Mouse (Mus musculus): Measurements from ENCODE around the gene Gm28305. TPM values are rescaled to one million over a fixed set of nuclear protein-coding genes. Genes with fewer than 3 reads are reported as not detected.

Gm28305 gene
- polyA plus RNA-seq, 1 experiment from 2014 or later: not detected

DNA sequence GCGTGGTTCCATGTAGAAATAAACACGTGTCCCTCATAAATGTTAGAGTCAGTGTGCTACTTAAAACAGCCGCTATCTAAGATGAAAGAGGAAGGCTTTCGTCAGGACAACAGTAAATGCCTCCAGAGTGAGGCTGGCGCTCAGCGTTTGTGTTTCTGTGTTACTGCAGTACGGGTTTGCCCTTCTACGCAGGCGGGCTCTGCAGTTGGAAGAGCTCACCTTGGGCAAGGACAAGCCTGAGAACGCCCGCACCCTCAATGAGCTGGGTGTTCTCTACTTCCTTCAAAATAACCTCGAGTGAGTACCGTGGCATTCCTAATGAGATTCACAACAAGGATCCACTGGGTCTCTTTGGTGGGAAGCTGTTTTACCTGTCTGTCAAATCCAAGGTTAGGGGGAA is 2.2 kb upstream of the Gm28305 start:
- ATAC-seq (ENCODE audit: low FRiP score): no peak
- WGBS: 92% methylated on average over 13 of the region's 13 CpGs

DNA sequence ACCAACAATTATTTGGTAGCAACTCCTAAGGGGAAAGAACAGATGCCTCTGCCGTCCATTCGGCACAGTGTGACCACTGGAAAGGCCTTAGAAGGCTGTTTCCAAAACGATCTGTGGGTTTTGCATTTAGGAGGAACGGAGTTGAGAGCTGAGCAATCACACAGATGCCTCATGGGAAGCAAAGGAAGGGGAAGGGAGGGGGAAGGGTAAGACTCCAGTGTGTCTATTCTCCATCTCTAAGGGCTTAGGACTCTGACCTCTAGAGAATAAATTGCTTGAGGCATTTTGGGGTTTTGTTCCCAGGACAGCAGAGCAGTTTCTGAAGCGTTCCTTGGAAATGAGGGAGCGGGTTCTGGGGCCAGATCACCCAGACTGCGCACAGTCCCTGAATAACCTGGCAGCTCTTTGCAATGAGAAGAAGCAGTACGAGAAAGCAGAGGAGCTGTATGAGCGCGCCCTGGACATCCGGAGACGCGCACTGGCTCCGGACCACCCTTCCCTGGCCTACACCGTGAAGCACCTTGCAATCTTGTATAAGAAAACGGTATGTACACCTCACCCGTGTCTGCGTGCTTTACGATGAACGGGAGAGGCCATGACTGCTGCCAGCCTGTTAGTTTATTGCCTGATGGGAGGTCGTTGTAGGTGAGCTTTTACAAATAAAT is 1.3 kb upstream of the Gm28305 start:
- Histone ChIP-seq H3K4me2 (replicated peaks) (no peak overlapping the region), H3K9ac (no peak overlapping the region), H3K9me3 (replicated peaks) (no peaks in the 10 kb centered on the region), H3K4me1 (no peaks in the 10 kb centered on the region), H3K27ac (no peak overlapping the region), H3K27me3 (no peaks in the 10 kb centered on the region), H3K36me3 (peaks cover 20% of the 10 kb centered on the region), H3K4me3 (no peak overlapping the region)
- no peak for ATAC-seq (ENCODE audit: low FRiP score)
- 91% methylated on average over 21 of the region's 21 CpGs for WGBS

More for the DNA sequence above, 2.2 kb upstream of the Gm28305 start:
- Histone ChIP-seq H3K4me2 (replicated peaks) (no peak overlapping the region), H3K9ac (no peak overlapping the region), H3K4me3 (no peak overlapping the region), H3K27ac (no peak overlapping the region), H3K4me1 (no peaks in the 10 kb centered on the region), H3K36me3 (peaks cover 20% of the 10 kb centered on the region), H3K9me3 (replicated peaks) (no peaks in the 10 kb centered on the region), H3K27me3 (no peaks in the 10 kb centered on the region)

DNA sequence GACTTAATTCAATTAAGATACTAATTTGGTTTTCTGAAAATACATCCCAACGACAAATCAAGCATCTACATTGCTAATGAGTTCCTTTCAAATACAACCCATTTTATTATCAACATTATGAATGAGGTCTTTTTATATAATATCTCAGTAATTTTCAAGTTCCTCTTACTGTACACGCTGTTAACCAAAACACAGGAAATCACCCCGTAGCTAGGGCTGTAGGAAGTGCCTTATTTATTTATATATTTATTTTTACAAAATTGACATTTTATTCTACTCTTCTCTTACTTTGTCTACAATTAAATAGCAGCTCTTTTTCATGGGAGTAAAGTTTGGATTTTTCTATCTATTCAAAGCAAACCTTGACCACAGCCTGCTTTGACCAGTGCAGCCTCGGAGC is 720 bp upstream of the Gm28305 start:
- Histone ChIP-seq H3K9ac (no peak overlapping the region), H3K9me3 (replicated peaks) (no peaks in the 10 kb centered on the region), H3K4me3 (no peak overlapping the region), H3K4me1 (no peaks in the 10 kb centered on the region), H3K36me3 (peaks cover 20% of the 10 kb centered on the region), H3K27ac (no peak overlapping the region), H3K27me3 (no peaks in the 10 kb centered on the region), H3K4me2 (replicated peaks) (no peak overlapping the region)
- 89% methylated on average over 4 of the region's 4 CpGs for WGBS
- no peak for ATAC-seq (ENCODE audit: low FRiP score)

DNA sequence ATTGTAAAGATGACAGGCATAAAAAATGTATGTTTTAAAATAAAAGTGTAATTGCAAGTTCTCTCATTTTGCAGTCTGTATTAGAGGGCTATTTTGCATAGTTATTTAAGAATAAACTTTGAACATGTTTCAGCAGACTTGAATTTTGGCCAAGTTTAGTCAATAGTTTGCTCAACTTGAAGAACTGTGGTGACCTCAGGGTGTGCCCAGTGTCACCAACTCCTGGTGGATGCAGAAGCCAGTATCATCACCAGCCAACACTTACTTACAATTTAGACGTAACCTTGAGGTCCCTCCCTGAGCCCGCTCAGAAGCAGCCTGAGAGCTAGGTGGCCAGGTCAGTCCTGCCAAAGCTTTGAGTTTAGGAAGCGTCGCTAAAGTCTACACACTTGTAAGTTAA is 3.2 kb downstream of the Gm28305 start:
- H3K9ac ChIP-seq: no peak overlapping the region
- no peak overlapping the region for H3K4me3 ChIP-seq
- peaks cover 43% of the 10 kb centered on the region for H3K36me3 ChIP-seq
- no peaks in the 10 kb centered on the region for H3K27me3 ChIP-seq
- H3K27ac ChIP-seq: no peak overlapping the region
- no peaks in the 10 kb centered on the region for H3K9me3 ChIP-seq (replicated peaks)
- ATAC-seq (ENCODE audit: low FRiP score): no peak
- no peak overlapping the region for H3K4me2 ChIP-seq (replicated peaks)
- WGBS: 90% methylated on average over 4 of the region's 4 CpGs
- no peaks in the 10 kb centered on the region for H3K4me1 ChIP-seq

DNA sequence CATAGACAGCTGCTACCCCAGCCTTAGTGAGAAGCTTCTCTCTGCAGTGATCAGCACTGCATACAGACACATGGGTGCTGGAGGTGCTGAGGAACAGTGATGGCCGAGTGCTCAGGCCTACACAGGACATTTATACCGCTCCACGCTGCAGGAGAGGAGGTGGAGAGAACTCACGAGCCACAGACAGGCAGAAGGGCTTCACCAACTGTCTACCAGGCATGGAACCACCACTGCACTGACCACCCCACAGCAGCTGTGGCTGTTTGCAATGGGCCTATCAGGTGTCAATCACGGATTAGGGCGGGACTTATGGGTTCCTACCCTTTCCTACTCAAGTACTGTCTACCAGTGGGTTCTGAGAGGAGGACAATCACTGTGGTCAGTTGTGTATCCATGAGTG is 10.6 kb downstream of the Gm28305 start:
- ATAC-seq (ENCODE audit: low FRiP score): no peak
- peaks cover 92% of the 10 kb centered on the region for H3K36me3 ChIP-seq
- WGBS: 88% methylated on average over 6 of the region's 6 CpGs

DNA sequence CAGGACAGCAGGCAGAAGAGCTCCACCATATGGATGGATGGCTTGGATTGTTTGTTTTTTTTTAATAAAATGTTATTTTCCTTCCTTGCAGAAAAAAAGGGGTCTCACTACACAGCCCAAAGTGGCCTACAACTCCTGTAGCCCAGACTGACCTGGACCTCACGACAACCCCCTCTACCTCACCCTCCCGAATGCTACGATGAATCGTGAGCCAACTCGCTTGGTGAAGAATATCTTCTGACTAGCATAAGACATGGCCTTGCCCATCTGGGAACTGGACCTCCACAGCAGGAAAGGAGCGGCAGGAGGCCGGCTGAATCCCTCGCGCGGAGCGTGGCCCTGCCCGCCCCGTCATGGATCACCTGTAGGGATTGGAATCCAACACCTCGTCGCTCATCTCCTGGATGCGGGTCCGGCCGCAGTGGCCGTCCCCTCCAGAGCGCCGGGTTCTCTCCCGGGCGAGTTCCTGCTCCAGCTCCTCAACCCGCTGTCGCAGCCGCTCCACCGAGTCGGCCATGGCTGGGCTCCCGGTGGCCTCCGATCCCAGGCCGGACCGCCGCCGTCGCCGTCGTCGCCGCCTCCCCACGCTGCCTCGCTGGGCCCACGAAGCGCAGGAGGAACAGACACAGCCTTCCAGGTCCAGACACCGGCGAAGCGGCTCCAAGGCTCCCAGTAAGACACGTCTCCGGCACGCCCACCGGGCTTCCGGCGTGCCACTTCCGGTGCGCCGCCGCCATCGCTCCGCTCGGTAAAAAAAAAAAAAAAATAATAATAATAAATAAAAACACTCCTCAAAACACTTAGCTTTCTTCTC is 22.2 kb downstream of the Gm28305 start, which contains the start of gene Uba5:
Gene Uba5, minus strand, starts transcription at position 705 of the 814 bp plus-strand sequence.
- 1% methylated on average over 59 of the region's 59 CpGs for whole genome bisulfite sequencing
- peak within 1 kb of the TSS; percentile 94 for H3K9ac ChIP-seq
- no peaks in the 10 kb centered on the region for H3K27me3 ChIP-seq
- H3K4me2 ChIP-seq (replicated peaks): peak within 1 kb of the TSS; percentile 85
- peak within 1 kb of the TSS; percentile 99 for H3K4me3 ChIP-seq
- peak within 1 kb of the TSS; percentile 55 for H3K27ac ChIP-seq
- no peaks in the 10 kb centered on the region for H3K9me3 ChIP-seq (replicated peaks)
- peaks cover 26% of the 10 kb centered on the region for H3K36me3 ChIP-seq
- ATAC-seq (ENCODE audit: low FRiP score): peak; percentile 85
- peaks cover 20% of the 10 kb centered on the region for H3K4me1 ChIP-seq

More for the DNA sequence above, 10.6 kb downstream of the Gm28305 start:
- H3K4me1 ChIP-seq: no peaks in the 10 kb centered on the region
- no peaks in the 10 kb centered on the region for H3K9me3 ChIP-seq (replicated peaks)
- H3K4me3 ChIP-seq: no peak overlapping the region
- no peak overlapping the region for H3K27ac ChIP-seq
- no peak overlapping the region for H3K9ac ChIP-seq
- no peak overlapping the region for H3K4me2 ChIP-seq (replicated peaks)
- no peaks in the 10 kb centered on the region for H3K27me3 ChIP-seq

DNA sequence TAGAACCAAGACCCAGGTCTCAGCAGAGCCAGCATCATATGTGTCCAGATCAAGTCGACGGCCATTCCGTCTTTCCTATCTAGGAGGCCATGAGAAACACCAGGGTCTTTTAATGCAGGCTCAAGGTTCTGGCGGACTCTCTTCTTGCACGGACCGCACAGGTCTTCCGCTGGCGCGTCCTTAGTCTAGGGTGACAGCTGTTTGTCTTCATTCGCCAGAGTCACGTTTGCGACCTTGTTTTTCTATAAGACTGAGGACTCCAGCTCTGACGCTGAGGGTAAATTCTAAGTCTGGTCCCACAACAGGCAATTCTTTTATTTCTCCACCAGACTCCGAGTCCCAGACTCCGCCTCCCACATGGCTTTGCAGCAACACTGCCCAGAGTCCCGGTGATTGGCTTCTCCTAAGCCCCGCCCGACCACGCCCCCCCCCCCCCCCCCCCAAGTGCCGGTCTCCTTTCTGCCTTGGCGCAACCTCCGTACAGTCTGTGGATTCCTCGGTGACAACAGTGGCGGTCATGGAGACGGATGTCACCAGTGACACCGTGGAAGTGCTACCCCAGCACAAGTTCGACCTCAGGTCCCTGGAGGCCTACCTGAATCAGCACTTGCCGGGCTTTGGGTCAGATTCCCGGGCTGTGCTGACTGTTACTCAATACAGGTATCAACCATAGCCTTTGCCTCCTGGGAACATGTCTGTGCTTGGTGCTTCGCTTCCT is 22.9 kb downstream of the Gm28305 start, which contains the start of gene Acad11:
Gene Acad11, plus strand, starts transcription at position 134 of the 718 bp plus-strand sequence.
- under 1% methylated on average over 28 of the region's 30 CpGs for WGBS
- Histone ChIP-seq H3K9me3 (replicated peaks) (no peaks in the 10 kb centered on the region), H3K4me1 (peaks cover 20% of the 10 kb centered on the region), H3K27ac (peak within 1 kb of the TSS; percentile 55), H3K4me2 (replicated peaks) (peak within 1 kb of the TSS; percentile 85), H3K27me3 (no peaks in the 10 kb centered on the region), H3K36me3 (peaks cover 18% of the 10 kb centered on the region), H3K4me3 (peak within 1 kb of the TSS; percentile 99), H3K9ac (peak within 1 kb of the TSS; percentile 94)
- peak; percentile 96 for ATAC-seq (ENCODE audit: low FRiP score)

DNA sequence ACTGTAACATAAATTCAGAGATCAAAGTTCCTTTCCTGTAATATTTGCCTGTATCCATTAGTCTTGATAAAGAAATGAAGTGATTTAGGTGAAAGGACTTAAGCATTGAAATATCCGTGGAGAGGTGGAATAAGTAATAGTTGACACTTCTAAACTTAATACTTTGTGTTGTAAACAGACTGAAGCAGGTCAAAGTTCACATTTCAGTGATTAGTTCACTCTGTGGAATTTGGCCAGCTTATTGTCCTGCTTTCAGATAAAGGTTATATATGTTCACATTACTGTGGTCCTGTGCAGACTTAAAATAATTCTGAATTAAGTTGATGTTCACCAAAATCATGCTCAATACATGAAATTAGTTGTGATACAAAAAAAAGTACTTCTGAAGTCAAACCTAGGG is 24.1 kb downstream of the Gm28305 start:
- 22% methylated on average over 1 of the region's 1 CpGs for WGBS
- peaks cover 20% of the 10 kb centered on the region for H3K4me1 ChIP-seq
- no peak overlapping the region for H3K27ac ChIP-seq
- H3K4me2 ChIP-seq (replicated peaks): no peak overlapping the region
- no peak overlapping the region for H3K9ac ChIP-seq
- no peak overlapping the region for H3K4me3 ChIP-seq
- H3K9me3 ChIP-seq (replicated peaks): no peaks in the 10 kb centered on the region
- no peak for ATAC-seq (ENCODE audit: low FRiP score)
- H3K36me3 ChIP-seq: peaks cover 12% of the 10 kb centered on the region
- H3K27me3 ChIP-seq: no peaks in the 10 kb centered on the region

DNA sequence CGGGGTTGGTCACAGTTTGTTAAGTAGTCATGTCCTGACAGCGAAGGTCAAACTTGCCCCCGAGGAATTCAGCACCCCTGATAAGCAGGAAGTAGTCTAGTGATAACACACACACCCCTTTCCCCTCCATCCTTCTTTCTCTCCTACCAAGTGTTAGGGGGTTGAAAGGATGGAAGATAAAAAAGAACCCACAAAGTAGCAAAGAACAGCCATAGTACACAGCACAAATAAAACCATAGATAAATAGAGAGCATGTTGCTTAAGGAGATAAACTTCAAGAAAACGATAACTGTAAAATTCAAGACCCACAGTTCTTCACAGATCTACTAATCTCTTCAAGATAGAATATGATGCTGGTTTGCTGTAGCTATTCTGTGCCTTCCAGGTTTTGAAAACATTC is 29.8 kb downstream of the Gm28305 start:
- no peaks in the 10 kb centered on the region for H3K27me3 ChIP-seq
- H3K4me3 ChIP-seq: no peak overlapping the region
- no peak overlapping the region for H3K9ac ChIP-seq
- no peak overlapping the region for H3K27ac ChIP-seq
- no peaks in the 10 kb centered on the region for H3K36me3 ChIP-seq
- no peak overlapping the region for H3K4me2 ChIP-seq (replicated peaks)
- WGBS: 87% methylated on average over 4 of the region's 4 CpGs
- no peaks in the 10 kb centered on the region for H3K4me1 ChIP-seq
- no peaks in the 10 kb centered on the region for H3K9me3 ChIP-seq (replicated peaks)
- no peak for ATAC-seq (ENCODE audit: low FRiP score)

DNA sequence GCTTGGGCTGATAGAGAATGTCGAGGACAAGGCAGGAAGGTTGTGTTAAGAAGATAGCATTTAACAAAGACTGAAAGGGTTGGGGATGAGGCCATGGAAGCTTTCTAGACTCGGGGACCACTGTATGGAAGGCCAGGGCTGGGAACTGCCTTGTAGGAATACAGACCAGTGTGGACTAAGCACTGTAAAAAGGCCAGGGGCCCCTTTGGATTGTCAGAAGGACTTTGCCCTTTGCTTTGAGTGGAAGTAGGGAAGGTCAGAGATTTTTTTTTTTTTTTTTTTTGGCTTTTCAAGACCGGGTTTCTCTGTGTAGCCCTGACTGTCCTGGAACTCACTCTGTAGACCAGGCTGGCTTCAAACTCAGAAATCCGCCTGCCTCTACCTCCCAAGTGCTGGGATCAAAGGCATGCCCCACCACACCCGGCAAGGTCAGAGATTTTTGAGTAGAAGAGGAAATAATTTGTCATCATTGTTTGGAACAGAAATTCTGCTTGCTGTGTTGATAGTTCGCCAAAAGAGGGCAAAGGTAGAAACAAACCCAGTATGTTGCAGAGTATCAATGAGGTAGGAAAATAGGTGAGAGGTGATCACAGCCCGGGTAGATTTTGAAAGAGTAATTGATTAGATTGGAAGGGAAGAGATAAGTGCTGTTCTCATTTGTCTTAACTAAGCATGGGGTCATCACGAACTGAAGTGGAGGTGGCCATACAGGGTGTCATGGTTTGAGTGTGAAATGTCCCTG is 30.6 kb downstream of the Gm28305 start:
- H3K4me1 ChIP-seq: no peaks in the 10 kb centered on the region
- no peak overlapping the region for H3K4me2 ChIP-seq (replicated peaks)
- ATAC-seq (ENCODE audit: low FRiP score): no peak
- no peaks in the 10 kb centered on the region for H3K9me3 ChIP-seq (replicated peaks)
- H3K9ac ChIP-seq: no peak overlapping the region
- H3K27me3 ChIP-seq: no peaks in the 10 kb centered on the region
- H3K4me3 ChIP-seq: no peak overlapping the region
- no peaks in the 10 kb centered on the region for H3K36me3 ChIP-seq
- WGBS: 82% methylated on average over 8 of the region's 8 CpGs
- H3K27ac ChIP-seq: no peak overlapping the region

DNA sequence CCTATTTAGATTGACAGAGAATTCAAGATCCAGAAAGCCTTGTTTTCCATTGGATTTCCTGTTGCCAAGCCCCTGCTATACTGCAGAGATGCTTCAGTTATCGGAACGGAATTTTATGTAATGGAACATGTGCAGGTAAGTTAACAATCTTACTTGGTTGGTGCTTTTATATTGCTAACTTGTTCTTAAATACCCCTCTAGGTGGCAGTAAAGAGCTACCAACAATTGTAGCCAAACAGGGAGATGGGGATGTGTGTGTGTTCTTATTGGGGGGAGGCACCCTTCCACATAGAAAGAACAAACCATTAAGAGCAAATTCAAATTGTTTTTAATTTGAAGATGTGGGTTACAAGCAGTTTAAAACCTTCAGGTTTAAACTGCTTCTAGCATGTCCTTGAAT is 35.3 kb downstream of the Gm28305 start:
- Histone ChIP-seq H3K27me3 (no peaks in the 10 kb centered on the region), H3K27ac (no peak overlapping the region), H3K9ac (no peak overlapping the region), H3K4me2 (replicated peaks) (no peak overlapping the region), H3K36me3 (no peaks in the 10 kb centered on the region), H3K4me3 (no peak overlapping the region), H3K9me3 (replicated peaks) (no peaks in the 10 kb centered on the region), H3K4me1 (no peaks in the 10 kb centered on the region)
- WGBS: 65% methylated on average over 2 of the region's 2 CpGs
- no peak for ATAC-seq (ENCODE audit: low FRiP score)

DNA sequence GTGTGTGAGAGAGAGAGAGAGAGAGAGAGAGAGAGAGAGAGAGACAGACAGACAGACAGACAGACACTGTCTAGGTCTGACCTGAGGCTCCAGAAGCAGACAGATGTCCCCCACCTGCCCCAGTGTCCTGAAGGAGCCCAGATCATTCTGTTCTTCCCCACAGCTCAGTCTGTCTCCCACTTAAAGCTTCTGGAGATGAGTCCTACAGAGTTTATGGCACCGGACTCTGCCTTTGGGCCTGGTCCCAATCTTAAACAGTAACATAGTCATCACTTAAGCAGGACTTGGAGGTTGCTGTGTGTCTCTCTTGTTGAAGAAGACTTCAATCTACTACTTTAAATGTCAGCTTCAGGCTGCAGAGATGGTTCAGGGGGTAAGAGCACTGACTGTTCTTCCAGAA is 38.3 kb downstream of the Gm28305 start:
- no peak for ATAC-seq (ENCODE audit: low FRiP score)
- no peaks in the 10 kb centered on the region for H3K9me3 ChIP-seq (replicated peaks)
- H3K4me2 ChIP-seq (replicated peaks): no peak overlapping the region
- H3K4me1 ChIP-seq: no peaks in the 10 kb centered on the region
- 94% methylated on average over 1 of the region's 1 CpGs for WGBS
- no peaks in the 10 kb centered on the region for H3K36me3 ChIP-seq
- no peak overlapping the region for H3K4me3 ChIP-seq
- no peaks in the 10 kb centered on the region for H3K27me3 ChIP-seq
- H3K27ac ChIP-seq: no peak overlapping the region
- H3K9ac ChIP-seq: no peak overlapping the region
